Mouse (Mus musculus): ENCODE measurements around the gene Chchd3. TPM values are rescaled to one million over a fixed set of nuclear protein-coding genes. Genes with fewer than 3 reads are reported as not detected.

Gene Chchd3
- polyA plus RNA-seq, 1 experiment = 47.7 TPM

DNA sequence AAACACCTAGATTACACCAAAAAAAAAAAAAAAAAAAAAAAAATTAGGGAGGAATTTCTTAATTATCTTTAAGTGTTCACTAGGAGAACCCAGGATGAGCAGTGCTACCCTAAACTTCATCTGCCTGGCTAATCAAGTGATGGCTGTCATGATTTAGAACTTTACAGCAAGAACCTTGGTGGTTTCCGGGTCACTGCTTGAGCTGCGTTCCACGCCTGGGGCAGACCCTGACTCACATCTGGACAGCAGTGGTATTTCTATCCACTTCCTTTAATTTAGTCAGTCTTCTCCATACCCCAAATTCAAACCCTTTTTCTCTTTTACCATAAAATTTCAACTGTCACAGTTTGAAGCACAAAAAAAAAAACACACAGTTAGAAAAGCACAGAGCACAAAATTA lies 98.0 kb downstream of the Chchd3 start:
- TF ChIP-seq CTCF (IDR thresholded peaks at IDR 0.05; ENCODE audit: control insufficient read depth, insufficient read depth, low read length) = no peak
- TF ChIP-seq POLR2A (IDR thresholded peaks at IDR 0.05; ENCODE audit: borderline replicate concordance, control insufficient read depth, low read depth, low read length) = no peak
- WGBS = 88% methylated on average over 3 of the region's 3 CpGs
- H3K27ac ChIP-seq (ENCODE audit: control insufficient read depth, insufficient read depth, low read depth, low read length, poor library complexity) = no peak overlapping the region
- H3K4me3 ChIP-seq (replicated peaks; ENCODE audit: control insufficient read depth, low read depth, low read length) = no peak overlapping the region
- no peaks in the 10 kb centered on the region for H3K4me1 ChIP-seq (ENCODE audit: control insufficient read depth, insufficient read depth, low read length)

DNA sequence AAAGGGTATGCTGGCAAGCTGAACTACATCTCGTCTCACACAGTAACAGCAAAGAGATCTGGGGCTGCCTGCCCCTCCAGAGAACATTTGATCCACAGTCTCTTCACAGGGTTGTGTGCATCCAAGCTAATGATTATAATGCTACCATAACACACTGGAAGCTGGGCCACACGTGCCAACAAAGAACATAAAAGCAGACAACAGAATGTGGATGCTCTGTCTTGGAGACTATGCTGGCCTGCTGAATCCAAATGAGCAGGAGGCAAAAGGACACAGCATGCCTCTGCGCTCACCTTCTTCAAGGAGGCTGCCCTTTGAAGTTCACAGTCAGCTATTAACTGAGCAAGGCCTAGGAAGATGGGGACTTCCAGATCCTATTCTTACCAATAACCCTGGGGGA lies 98.6 kb downstream of the Chchd3 start:
- Histone ChIP-seq H3K27ac (ENCODE audit: control insufficient read depth, insufficient read depth, low read depth, low read length, poor library complexity) (no peak overlapping the region), H3K4me3 (replicated peaks; ENCODE audit: control insufficient read depth, low read depth, low read length) (no peak overlapping the region), H3K4me1 (ENCODE audit: control insufficient read depth, insufficient read depth, low read length) (no peaks in the 10 kb centered on the region)
- TF ChIP-seq POLR2A (IDR thresholded peaks at IDR 0.05; ENCODE audit: borderline replicate concordance, control insufficient read depth, low read depth, low read length) (no peak), CTCF (IDR thresholded peaks at IDR 0.05; ENCODE audit: control insufficient read depth, insufficient read depth, low read length) (no peak)
- 92% methylated on average over 3 of the region's 3 CpGs for WGBS

DNA sequence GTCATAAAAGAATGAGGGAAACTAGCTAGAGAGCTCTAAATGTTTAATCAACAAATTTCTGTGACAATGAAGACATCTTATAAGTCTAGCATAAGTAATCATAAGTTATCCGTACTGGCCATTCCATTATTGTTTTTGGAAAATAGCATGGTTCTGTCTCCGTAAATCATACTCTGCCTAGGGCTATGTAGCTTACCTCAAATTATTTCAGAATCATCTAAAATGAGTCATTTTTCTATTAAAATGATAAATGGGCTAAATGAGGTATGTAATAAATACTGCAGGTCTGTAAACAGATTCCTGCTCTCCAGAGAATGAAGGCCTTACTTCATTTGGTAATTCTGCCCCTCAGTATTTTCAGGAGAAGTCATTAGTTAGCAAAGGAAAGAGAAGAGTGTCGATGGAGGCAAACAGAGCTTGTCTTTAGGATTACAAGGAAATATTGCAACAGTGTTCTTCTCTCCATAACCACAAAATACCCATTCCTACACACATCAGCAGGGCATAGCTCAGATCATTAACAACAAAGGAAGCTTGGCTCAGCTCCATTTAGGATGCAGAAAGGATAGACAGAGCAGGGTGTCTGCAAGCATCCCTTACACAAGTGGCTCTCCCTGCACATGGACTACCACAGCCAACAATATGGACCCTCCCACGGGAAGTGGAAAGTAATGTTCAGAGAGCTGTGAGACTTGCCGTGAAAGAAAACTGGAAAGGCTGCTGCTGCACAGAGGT lies 100.1 kb downstream of the Chchd3 start:
- no peaks in the 10 kb centered on the region for H3K4me1 ChIP-seq (ENCODE audit: control insufficient read depth, insufficient read depth, low read length)
- 75% methylated on average over 5 of the region's 5 CpGs for WGBS
- H3K27ac ChIP-seq (ENCODE audit: control insufficient read depth, insufficient read depth, low read depth, low read length, poor library complexity) = no peak overlapping the region
- no peak overlapping the region for H3K4me3 ChIP-seq (replicated peaks; ENCODE audit: control insufficient read depth, low read depth, low read length)
- no peak for TF ChIP-seq POLR2A (IDR thresholded peaks at IDR 0.05; ENCODE audit: borderline replicate concordance, control insufficient read depth, low read depth, low read length)
- TF ChIP-seq CTCF (IDR thresholded peaks at IDR 0.05; ENCODE audit: control insufficient read depth, insufficient read depth, low read length) = no peak

DNA sequence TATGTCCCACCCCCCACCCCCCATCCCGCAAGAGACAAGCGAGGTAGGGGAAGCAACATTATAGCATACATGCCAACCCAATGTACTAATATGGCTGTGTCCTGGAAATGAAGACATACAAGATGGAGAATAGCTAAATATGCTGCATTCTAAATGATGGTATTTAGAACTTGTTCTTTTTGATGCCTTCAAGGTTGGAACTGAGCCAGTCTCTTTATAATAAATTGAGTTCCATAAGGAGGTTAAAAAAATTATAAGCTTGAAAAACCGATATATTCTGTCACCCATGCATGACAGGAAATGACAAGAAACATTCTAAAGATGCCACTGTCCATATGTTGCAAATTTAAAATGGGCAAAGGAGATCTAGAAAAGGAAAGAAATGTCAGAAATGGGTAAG lies 104.6 kb downstream of the Chchd3 start:
- TF ChIP-seq CTCF (IDR thresholded peaks at IDR 0.05; ENCODE audit: control insufficient read depth, insufficient read depth, low read length) = no peak
- no peak for TF ChIP-seq POLR2A (IDR thresholded peaks at IDR 0.05; ENCODE audit: borderline replicate concordance, control insufficient read depth, low read depth, low read length)
- no peaks in the 10 kb centered on the region for H3K4me1 ChIP-seq (ENCODE audit: control insufficient read depth, insufficient read depth, low read length)
- WGBS = 84% methylated on average over 3 of the region's 3 CpGs
- no peak overlapping the region for H3K27ac ChIP-seq (ENCODE audit: control insufficient read depth, insufficient read depth, low read depth, low read length, poor library complexity)
- H3K4me3 ChIP-seq (replicated peaks; ENCODE audit: control insufficient read depth, low read depth, low read length) = no peak overlapping the region

DNA sequence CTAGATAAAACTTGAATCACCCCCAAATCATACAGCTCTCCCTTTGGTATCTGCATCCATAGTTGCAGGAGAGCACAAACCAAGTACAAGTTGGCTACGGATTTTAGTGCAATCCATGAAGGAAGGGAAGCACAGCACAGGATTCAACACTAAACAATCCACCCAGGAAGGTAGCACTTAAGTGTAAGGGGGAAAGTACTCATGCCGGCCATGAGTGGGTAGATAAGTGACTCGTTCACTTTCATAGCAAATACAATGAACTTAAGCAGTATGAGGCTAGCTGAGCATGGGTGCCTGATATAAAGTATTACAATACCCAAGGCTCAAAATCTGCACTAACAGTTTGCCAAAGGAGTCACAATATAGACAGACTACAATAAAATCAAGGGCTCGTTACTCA lies 109.1 kb downstream of the Chchd3 start:
- TF ChIP-seq POLR2A (IDR thresholded peaks at IDR 0.05; ENCODE audit: borderline replicate concordance, control insufficient read depth, low read depth, low read length) (no peak), CTCF (IDR thresholded peaks at IDR 0.05; ENCODE audit: control insufficient read depth, insufficient read depth, low read length) (no peak)
- Histone ChIP-seq H3K27ac (ENCODE audit: control insufficient read depth, insufficient read depth, low read depth, low read length, poor library complexity) (no peak overlapping the region), H3K4me1 (ENCODE audit: control insufficient read depth, insufficient read depth, low read length) (no peaks in the 10 kb centered on the region), H3K4me3 (replicated peaks; ENCODE audit: control insufficient read depth, low read depth, low read length) (no peak overlapping the region)
- WGBS = 88% methylated on average over 4 of the region's 4 CpGs

DNA sequence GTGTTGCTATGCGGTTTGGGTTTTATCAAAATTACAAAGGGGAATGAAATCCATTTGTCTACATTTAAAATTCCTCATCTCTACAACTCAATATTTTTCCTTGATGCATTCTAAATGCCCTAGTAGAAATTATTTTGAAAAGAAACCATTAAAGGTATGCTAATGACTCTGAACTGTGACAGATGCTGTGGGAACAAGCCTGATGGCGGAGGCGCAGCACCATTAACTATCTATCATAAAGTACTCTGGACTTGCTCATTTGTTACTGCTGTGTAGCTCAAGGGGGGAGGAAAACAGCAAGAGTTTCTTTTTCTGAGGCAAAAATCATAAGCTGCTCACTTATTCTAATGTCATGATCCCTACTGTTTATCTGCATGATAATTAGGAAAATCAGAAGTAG lies 110.4 kb downstream of the Chchd3 start:
- TF ChIP-seq CTCF (IDR thresholded peaks at IDR 0.05; ENCODE audit: control insufficient read depth, insufficient read depth, low read length) = no peak
- no peak for TF ChIP-seq POLR2A (IDR thresholded peaks at IDR 0.05; ENCODE audit: borderline replicate concordance, control insufficient read depth, low read depth, low read length)
- H3K4me3 ChIP-seq (replicated peaks; ENCODE audit: control insufficient read depth, low read depth, low read length) = no peak overlapping the region
- 95% methylated on average over 3 of the region's 3 CpGs for WGBS

DNA sequence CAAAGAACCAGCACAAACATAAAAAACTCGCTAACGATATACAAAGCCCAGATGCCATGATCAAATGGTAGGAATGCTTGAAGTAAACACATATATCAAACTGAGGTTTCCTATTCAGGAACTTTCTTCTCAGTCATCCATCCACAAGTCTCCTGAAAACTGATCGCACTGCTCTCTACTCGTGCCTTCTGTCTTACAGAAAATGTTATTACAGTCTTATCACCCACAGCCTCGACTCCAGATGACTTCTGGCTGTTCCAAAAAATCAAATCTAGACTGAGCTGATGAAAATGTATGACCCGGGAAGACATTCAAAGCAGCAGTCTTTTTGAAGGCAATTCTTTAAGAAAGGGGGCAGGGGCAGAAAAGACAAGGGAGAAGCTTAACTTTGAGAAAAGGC lies 112.8 kb downstream of the Chchd3 start:
- H3K4me3 ChIP-seq (replicated peaks; ENCODE audit: control insufficient read depth, low read depth, low read length) = no peak overlapping the region
- 70% methylated on average over 6 of the region's 6 CpGs for WGBS
- no peaks in the 10 kb centered on the region for H3K4me1 ChIP-seq (ENCODE audit: control insufficient read depth, insufficient read depth, low read length)
- TF ChIP-seq CTCF (IDR thresholded peaks at IDR 0.05; ENCODE audit: control insufficient read depth, insufficient read depth, low read length) (no peak), POLR2A (IDR thresholded peaks at IDR 0.05; ENCODE audit: borderline replicate concordance, control insufficient read depth, low read depth, low read length) (no peak)
- no peak overlapping the region for H3K27ac ChIP-seq (ENCODE audit: control insufficient read depth, insufficient read depth, low read depth, low read length, poor library complexity)

More for the DNA sequence above, 110.4 kb downstream of the Chchd3 start:
- Histone ChIP-seq H3K27ac (ENCODE audit: control insufficient read depth, insufficient read depth, low read depth, low read length, poor library complexity) (no peak overlapping the region), H3K4me1 (ENCODE audit: control insufficient read depth, insufficient read depth, low read length) (no peaks in the 10 kb centered on the region)

DNA sequence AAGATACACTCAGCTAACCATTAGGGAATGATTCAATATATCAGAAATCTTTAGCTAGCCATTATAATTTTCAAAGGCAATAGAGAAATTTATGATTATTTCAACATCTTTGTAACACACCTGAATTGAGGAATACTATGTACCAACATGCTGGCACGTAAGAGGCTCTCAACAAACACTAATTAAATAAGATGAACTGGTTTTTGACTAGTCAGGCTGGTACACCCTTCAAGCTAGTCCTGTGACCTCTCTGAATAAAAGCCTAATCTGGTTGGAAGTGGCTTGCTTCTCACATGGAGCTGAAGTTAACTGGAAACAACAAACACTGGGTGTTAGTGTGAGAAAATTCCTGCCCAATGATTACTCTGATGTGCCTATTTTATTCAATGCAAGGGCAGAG lies 115.1 kb downstream of the Chchd3 start:
- WGBS = 84% methylated on average over 1 of the region's 1 CpGs
- Histone ChIP-seq H3K27ac (ENCODE audit: control insufficient read depth, insufficient read depth, low read depth, low read length, poor library complexity) (no peak overlapping the region), H3K4me1 (ENCODE audit: control insufficient read depth, insufficient read depth, low read length) (no peaks in the 10 kb centered on the region), H3K4me3 (replicated peaks; ENCODE audit: control insufficient read depth, low read depth, low read length) (no peak overlapping the region)
- TF ChIP-seq POLR2A (IDR thresholded peaks at IDR 0.05; ENCODE audit: borderline replicate concordance, control insufficient read depth, low read depth, low read length) = no peak
- no peak for TF ChIP-seq CTCF (IDR thresholded peaks at IDR 0.05; ENCODE audit: control insufficient read depth, insufficient read depth, low read length)

DNA sequence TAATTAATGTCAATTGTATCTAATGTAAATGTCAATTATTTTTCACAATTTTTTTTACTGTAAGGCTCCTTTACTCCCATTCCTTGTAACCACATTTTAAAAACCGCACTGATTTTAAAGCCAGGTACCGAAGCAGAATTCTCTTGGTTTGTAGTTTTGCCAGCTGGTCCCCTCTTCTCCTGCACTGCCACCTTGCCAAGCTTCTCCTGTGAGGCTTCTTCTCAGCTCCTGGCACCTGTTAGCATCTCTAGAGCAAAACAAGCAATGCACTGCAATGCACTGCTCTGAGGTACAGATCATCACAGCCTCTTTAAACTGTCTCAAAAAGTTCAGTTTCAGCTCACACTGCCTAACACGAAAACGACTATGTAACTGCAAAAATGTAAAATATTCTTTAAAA lies 116.4 kb downstream of the Chchd3 start:
- no peaks in the 10 kb centered on the region for H3K4me1 ChIP-seq (ENCODE audit: control insufficient read depth, insufficient read depth, low read length)
- no peak overlapping the region for H3K4me3 ChIP-seq (replicated peaks; ENCODE audit: control insufficient read depth, low read depth, low read length)
- WGBS = 88% methylated on average over 4 of the region's 4 CpGs
- H3K27ac ChIP-seq (ENCODE audit: control insufficient read depth, insufficient read depth, low read depth, low read length, poor library complexity) = no peak overlapping the region
- no peak for TF ChIP-seq POLR2A (IDR thresholded peaks at IDR 0.05; ENCODE audit: borderline replicate concordance, control insufficient read depth, low read depth, low read length)
- TF ChIP-seq CTCF (IDR thresholded peaks at IDR 0.05; ENCODE audit: control insufficient read depth, insufficient read depth, low read length) = no peak
